Mouse (Mus musculus) large intestine, adult 2 months (tissue): ENCODE data around the gene Armc5. TPM values are rescaled to one million over a fixed set of nuclear protein-coding genes. Genes with fewer than 3 reads are reported as not detected.

Experiments used
- DNase-seq: peaks from one replicate; pipeline ENCODE4 v3.0.0-alpha.2; 2012; ENCODE audit warnings: low read depth, low spot score
- WGBS: fragments of 180-500 bp; shearing (Covaris S2); methylation state at CpG from one replicate; pipeline ENCODE4 v1.1.7; 2018; 5-methylcytosine and 5-hydroxymethylcytosine counted together
- polyA plus RNA-seq: library from polyadenylated mRNA; depleted of rRNA; stranded (reverse); fragments of >200 nt; gene quantifications from 2 replicates; pipeline ENCODE4 v1.2.3, GENCODE M21; 2012

Armc5 gene
- polyA plus RNA-seq, 1 experiment = 22.1 TPM

- no peak for DNase-seq
- WGBS = 94% methylated on average over 18 of the region's 18 CpGs
These were observed 7.4 kb downstream of the Armc5 start for GRCm38 (mm10) chr7:128244410-128245025.

- 89% methylated on average over 4 of the region's 4 CpGs for WGBS
- DNase-seq = no peak
These were observed 8.4 kb downstream of the Armc5 start for GRCm38 (mm10) chr7:128245547-128245946.

- WGBS = 7% methylated on average over 30 of the region's 30 CpGs
- DNase-seq = no peak
These were observed 9.6 kb downstream of the Armc5 start, which contains the start of gene Tgfb1i1 for GRCm38 (mm10) chr7:128246496-128247391. Tgfb1i1 (plus strand) TSS chr7:128246812.

GRCm38 (mm10) chr7:128247443-128247842 is 10.3 kb downstream of the Armc5 start:
- 2% methylated on average over 13 of the region's 13 CpGs for WGBS
- peak; percentile 45 for DNase-seq

GRCm38 (mm10) chr7:128248081-128249042 is 11.2 kb downstream of the Armc5 start:
- 69% methylated on average over 10 of the region's 10 CpGs for WGBS
- no peak for DNase-seq

- no peak for DNase-seq
- 57% methylated on average over 5 of the region's 5 CpGs for WGBS
These were observed 12.9 kb downstream of the Armc5 start for GRCm38 (mm10) chr7:128249998-128250397.

- 35% methylated on average over 12 of the region's 12 CpGs for WGBS
- DNase-seq = no peak
These were observed 14.8 kb downstream of the Armc5 start for GRCm38 (mm10) chr7:128251946-128252345.

- 13% methylated on average over 24 of the region's 24 CpGs for WGBS
- DNase-seq = no peak
These were observed 15.5 kb downstream of the Armc5 start for GRCm38 (mm10) chr7:128252609-128253008.

GRCm38 (mm10) chr7:128254978-128255377 is 17.8 kb downstream of the Armc5 start:
- no peak for DNase-seq
- WGBS = 46% methylated on average over 2 of the region's 2 CpGs

GRCm38 (mm10) chr7:128255757-128256156 is 18.6 kb downstream of the Armc5 start:
- WGBS = 81% methylated on average over 5 of the region's 5 CpGs
- no peak for DNase-seq

GRCm38 (mm10) chr7:128256783-128257334 is 19.7 kb downstream of the Armc5 start:
- DNase-seq = no peak
- 30% methylated on average over 5 of the region's 5 CpGs for WGBS

GRCm38 (mm10) chr7:128265411-128265810 is 28.3 kb downstream of the Armc5 start, which contains the start of gene Slc5a2:
Slc5a2 (plus strand) TSS chr7:128265657.
- no peak for DNase-seq
- WGBS = 86% methylated on average over 6 of the region's 6 CpGs

GRCm38 (mm10) chr7:128266056-128266455 is 28.9 kb downstream of the Armc5 start:
- 72% methylated on average over 5 of the region's 5 CpGs for WGBS
- DNase-seq = no peak

- DNase-seq = no peak
- 61% methylated on average over 13 of the region's 13 CpGs for WGBS
These were observed 30.2 kb downstream of the Armc5 start for GRCm38 (mm10) chr7:128267391-128267790.

GRCm38 (mm10) chr7:128267813-128268212 is 30.7 kb downstream of the Armc5 start:
- no peak for DNase-seq
- WGBS = 69% methylated on average over 7 of the region's 7 CpGs

- no peak for DNase-seq
- 31% methylated on average over 13 of the region's 13 CpGs for WGBS
These were observed 33.3 kb downstream of the Armc5 start for GRCm38 (mm10) chr7:128270431-128270850.

GRCm38 (mm10) chr7:128271496-128271895 is 34.4 kb downstream of the Armc5 start:
- DNase-seq = no peak
- 94% methylated on average over 9 of the region's 9 CpGs for WGBS

- WGBS = 94% methylated on average over 6 of the region's 6 CpGs
- no peak for DNase-seq
These were observed 38.9 kb downstream of the Armc5 start for GRCm38 (mm10) chr7:128276051-128276450.

GRCm38 (mm10) chr7:128279750-128280149 is 42.6 kb downstream of the Armc5 start:
- WGBS = 83% methylated on average over 4 of the region's 4 CpGs
- DNase-seq = no peak
